In genomic region chr7:40672348-40672747, GRCm38 (mm10) we compare ENCODE assay signal across 19 mouse cellular contexts.
"Had no signal": no experiment of that assay in that cellular context is flagged by ENCODE, and none has a peak within 500 bp of the region (broad histone marks: within the 10 kb centered on the region; RNA-seq: fewer than 3 reads in every experiment).

No protein-coding gene starts in this region.

- DNase-seq: kidney, adult 18-20 months; kidney, postnatal 36 days; layer of hippocampus, postnatal 36 days; liver; lung, adult 18-20 months; lung, postnatal 10 days; lung, postnatal 36 days; thymus, adult 18-20 months; thymus, postnatal 36 days had no signal

- H3K36me3 ChIP-seq: limb, embryonic 13.5 days; liver, embryonic 12.5 days; liver, embryonic 15.5 days; lung, embryonic 15.5 days; midbrain, embryonic 10.5 days; midbrain, embryonic 13.5 days had no signal

- H3K9ac ChIP-seq: limb, embryonic 13.5 days; liver, embryonic 12.5 days; liver, embryonic 15.5 days; lung, embryonic 15.5 days; midbrain, embryonic 13.5 days had no signal

- H3K9me3 ChIP-seq: limb, embryonic 13.5 days; liver, embryonic 12.5 days; liver, embryonic 15.5 days; lung, embryonic 15.5 days; midbrain, embryonic 10.5 days; midbrain, embryonic 13.5 days had no signal

- H3K27me3 ChIP-seq: limb, embryonic 13.5 days; liver, embryonic 12.5 days; liver, embryonic 15.5 days; lung, embryonic 15.5 days; megakaryocyte, embryonic 14.5 days; midbrain, embryonic 13.5 days had no signal

- H3K4me1 ChIP-seq: limb, embryonic 13.5 days; liver, embryonic 12.5 days; liver, embryonic 15.5 days; lung, embryonic 15.5 days; megakaryocyte, embryonic 14.5 days; midbrain, embryonic 13.5 days had no signal

- H3K4me2 ChIP-seq: limb, embryonic 13.5 days; liver, embryonic 12.5 days; liver, embryonic 15.5 days; lung, embryonic 15.5 days; midbrain, embryonic 13.5 days had no signal

- H3K4me3 ChIP-seq: left cerebral cortex, adult 2 months; limb, embryonic 13.5 days; liver, embryonic 12.5 days; liver, embryonic 15.5 days; lung, embryonic 15.5 days; megakaryocyte, embryonic 14.5 days; midbrain, embryonic 10.5 days; midbrain, embryonic 13.5 days had no signal

- H3K27ac ChIP-seq: left cerebral cortex, adult 2 months; limb, embryonic 13.5 days; liver, embryonic 12.5 days; liver, embryonic 15.5 days; lung, embryonic 15.5 days; midbrain, embryonic 10.5 days; midbrain, embryonic 13.5 days had no signal

- ATAC-seq: intestine, embryonic 16.5 days; liver, embryonic 12.5 days; midbrain, embryonic 13.5 days; midbrain, embryonic 16.5 days had no signal
